Mouse (Mus musculus) regulatory T cell (primary cell): ENCODE results near the gene Zfp217.

Experiments
- in situ Hi-C: fragments of 300-600 bp; cut with MboI, MseI; formaldehyde crosslinking; loops from one replicate; pipeline ENCODE4 v1.15.1; 2025; ENCODE audit warnings: high pct_unique_total_duplicates

The Zfp217 gene

GRCm38 (mm10) chr2:170158987-170159386 lies 11.1 kb upstream of the Zfp217 start:
- in situ Hi-C loops: no loop called here

GRCm38 (mm10) chr2:170158251-170158650 lies 10.3 kb upstream of the Zfp217 start:
- in situ Hi-C loops: no loop called here

DNA sequence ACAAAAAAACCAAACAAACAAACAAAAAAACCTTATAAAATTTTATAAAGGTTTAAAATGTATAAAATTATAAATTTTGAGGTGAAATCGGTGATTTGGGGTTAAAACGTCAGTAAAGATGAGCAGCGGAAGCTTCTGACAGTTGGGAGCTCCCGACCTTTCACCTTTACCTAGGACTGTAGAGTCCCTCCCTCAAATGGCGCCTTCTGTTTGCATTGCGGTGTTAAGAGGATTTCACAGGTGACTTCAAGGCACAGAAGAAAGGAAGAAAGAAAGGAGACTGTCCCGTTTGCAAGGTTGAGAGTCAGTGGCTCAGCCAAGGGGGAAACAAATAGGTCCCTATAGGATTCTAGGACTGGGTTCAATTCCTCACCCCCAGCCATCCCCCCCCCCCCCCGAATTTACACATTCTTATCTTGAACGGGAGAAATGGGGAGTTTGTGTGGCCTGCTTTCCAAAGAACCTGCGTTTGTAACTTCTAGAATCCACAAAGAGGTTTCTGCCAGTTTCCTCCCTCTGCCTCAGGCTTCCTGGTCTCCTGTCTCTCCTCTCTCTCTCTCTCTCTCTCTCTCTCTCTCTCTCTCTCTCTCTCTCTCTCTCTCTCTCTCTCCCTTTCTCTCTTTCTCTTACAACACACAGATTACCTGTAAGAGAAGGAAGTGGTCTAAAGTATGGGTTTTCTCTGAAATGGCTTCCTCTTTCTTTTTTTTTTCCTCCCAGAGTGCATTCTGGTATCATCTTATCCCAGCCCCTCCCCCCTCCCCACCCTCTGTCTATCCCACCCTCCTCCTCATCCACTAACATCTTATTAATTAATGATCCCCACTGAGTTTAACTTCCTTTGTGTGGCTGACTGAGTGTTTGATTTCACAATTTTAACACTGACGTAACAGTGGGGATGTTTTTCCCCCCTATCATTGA lies 9.6 kb upstream of the Zfp217 start:
- in situ Hi-C loops: no loop called here

- in situ Hi-C loops: no loop called here
Measured at GRCm38 (mm10) chr2:170155089-170155740, 7.3 kb upstream of the Zfp217 start.

- in situ Hi-C loops: loop anchor here (5.0 kb wide), 1 partner anchor 93 kb away; no protein-coding TSS in a partner anchor
Measured at GRCm38 (mm10) chr2:170154738-170155088, 6.8 kb upstream of the Zfp217 start.

DNA sequence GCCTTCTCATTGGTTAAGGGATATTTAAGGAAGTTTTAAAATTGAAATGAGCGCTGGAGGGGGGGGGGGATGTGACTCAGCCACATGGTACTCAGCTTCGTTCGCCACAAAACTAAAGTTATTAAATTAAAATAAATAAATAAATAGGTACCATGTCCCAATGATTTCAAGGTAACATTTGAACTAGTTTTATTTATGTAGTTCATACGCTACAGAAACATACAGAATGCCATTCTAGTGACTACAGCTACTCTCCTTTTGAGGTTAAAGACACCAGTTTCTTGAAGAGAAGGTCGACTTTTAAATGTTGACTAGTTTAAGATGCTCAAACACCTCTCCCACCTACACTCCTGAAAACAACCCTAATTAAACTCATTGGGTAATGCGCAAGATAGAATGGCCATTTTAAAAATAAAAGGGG lies 6.4 kb upstream of the Zfp217 start:
- in situ Hi-C loops: loop anchor here (5.0 kb wide), 1 partner anchor 93 kb away; no protein-coding TSS in a partner anchor

- in situ Hi-C loops: loop anchor here (5.0 kb wide), 1 partner anchor 94 kb away; no protein-coding TSS in a partner anchor
Measured at GRCm38 (mm10) chr2:170153421-170154271, 5.7 kb upstream of the Zfp217 start.

GRCm38 (mm10) chr2:170152856-170153255 lies 5.0 kb upstream of the Zfp217 start:
- in situ Hi-C loops: loop anchor here (5.0 kb wide), 1 partner anchor 94 kb away; no protein-coding TSS in a partner anchor

GRCm38 (mm10) chr2:170152036-170152686 lies 4.3 kb upstream of the Zfp217 start:
- in situ Hi-C loops: loop anchor here (5.0 kb wide), 1 partner anchor 95 kb away; no protein-coding TSS in a partner anchor

GRCm38 (mm10) chr2:170151470-170151869 lies 3.6 kb upstream of the Zfp217 start:
- in situ Hi-C loops: loop anchor here (5.0 kb wide), 1 partner anchor 96 kb away; no protein-coding TSS in a partner anchor

- in situ Hi-C loops: no loop called here
Measured at GRCm38 (mm10) chr2:170148828-170149227, 925 bp upstream of the Zfp217 start.

DNA sequence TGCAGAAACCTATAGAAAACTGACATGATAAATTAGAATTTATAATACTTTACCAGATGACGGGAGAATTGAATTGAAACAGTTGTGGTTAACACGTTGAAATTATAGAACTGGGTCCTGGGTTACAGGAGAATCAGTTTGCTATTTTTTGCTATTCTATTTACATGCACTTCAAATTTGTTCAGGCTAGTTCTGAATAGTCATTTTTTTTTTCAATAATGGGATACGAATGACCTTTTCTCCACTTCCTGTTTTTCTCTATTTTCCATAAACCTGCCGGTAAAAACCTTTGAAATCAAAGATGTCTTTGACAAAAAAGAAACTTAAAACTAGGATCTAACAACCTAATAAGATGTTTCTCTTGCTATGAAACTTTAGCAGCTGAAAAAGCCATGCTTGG lies 733 bp downstream of the Zfp217 start:
- in situ Hi-C loops: no loop called here

GRCm38 (mm10) chr2:170144343-170144742 lies 3.6 kb downstream of the Zfp217 start:
- in situ Hi-C loops: no loop called here

GRCm38 (mm10) chr2:170143861-170144260 lies 4.0 kb downstream of the Zfp217 start:
- in situ Hi-C loops: no loop called here

DNA sequence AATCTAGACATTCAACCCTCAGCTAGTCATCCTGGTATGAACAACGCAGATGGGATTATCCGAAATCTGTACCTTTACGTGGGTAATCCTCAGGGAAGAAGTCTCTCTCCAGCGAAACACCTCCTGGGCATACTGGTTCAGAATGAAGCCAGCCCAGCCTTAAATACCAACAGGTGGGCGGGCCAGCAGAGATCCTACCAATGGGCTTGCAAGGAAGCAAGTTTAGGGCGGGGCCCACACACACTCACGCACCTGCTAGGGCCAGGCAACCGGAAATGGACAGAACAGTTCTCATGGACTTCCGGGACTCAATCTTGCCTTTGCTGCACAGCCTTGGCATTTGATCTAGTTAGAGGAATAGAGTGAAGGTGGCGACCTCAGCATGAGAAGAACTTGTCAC lies 5.4 kb downstream of the Zfp217 start:
- in situ Hi-C loops: no loop called here

DNA sequence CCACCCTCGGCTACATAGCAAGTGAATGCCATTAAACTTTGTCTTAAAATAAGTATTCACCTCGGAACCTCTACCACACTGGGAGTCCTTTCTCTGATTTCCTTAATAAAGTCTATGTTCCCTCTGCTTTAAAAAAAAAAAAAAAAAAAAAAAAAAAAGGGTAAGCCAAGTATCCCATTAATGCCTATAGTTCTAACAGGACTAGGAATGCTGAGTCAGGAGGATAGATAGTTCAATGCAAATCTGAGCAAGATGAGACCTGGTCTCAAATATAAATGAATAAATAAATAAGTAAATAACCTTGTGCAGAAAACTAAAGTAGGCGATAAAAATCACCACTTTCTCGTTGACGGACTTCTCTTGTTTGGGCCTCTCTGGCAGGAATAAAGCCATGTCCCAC lies 6.4 kb downstream of the Zfp217 start:
- in situ Hi-C loops: no loop called here

DNA sequence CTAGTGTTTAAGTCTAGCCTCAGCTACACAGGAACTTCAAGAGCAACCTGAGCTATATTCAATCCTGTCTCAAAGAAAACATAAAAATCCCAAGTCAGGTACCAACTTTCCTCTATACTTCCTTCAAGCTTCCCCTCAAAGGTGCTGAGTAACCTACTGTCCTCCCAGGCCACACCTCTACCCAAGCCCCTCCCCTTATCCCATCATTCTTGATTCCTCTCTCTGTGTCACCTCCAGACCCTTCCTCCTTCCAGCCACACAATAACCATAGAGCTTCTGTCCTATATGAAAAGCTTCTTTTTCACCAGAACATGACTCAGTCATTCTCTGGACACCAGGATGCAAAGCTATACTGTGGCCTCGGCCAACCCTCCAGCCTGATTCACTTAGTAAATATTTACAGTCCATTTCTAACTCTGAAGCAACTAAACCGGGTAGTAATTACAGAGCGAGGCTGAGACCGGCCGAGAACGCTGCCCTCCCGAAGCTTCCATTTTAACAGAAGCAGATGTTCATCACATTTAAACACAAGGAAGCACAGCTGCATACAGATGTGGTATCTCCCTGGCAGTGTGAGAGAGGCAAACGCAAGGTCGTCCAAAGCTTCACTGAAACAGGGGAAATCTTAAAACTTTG lies 8.4 kb downstream of the Zfp217 start:
- in situ Hi-C loops: no loop called here

DNA sequence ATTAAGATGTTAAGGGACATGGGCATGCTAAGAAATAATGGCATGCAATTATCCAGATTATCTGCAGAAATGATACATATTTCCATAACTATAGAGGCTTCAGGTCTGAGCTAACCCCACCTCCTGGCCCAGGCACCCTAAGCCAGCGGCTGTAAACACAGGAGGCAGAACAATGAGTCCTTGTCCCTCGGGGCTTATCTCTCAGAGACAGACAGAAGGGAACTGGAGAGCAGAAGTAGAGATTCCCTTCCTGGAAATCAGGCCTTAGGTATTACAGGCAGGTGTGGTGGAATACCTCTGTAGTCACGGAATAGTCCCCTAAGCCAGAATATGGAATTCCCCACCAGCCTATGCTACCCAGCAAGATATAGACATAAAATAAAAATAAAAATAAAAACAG lies 11.0 kb downstream of the Zfp217 start:
- in situ Hi-C loops: no loop called here

- in situ Hi-C loops: no loop called here
Measured at GRCm38 (mm10) chr2:170135820-170136219, 12.1 kb downstream of the Zfp217 start.

GRCm38 (mm10) chr2:170134026-170134690 lies 13.7 kb downstream of the Zfp217 start:
- in situ Hi-C loops: no loop called here
